In genomic region chr8:127184025-127184424, GRCm38 (mm10) we compare ENCODE assay signal across 10 mouse cellular contexts.
DNase-seq lines count a peak whose midpoint lies in the region; ATAC-seq and TF ChIP-seq lines count a peak whose summit lies in the region.
"Had no signal": no experiment of that assay in that cellular context is flagged by ENCODE, and none has a peak within 500 bp of the region (broad histone marks: within the 10 kb centered on the region; RNA-seq: fewer than 3 reads in every experiment).

No protein-coding gene starts in this region.

- no peak overlapping the region for H3K4me2 ChIP-seq in midbrain, embryonic 15.5 days
- H3K4me2 ChIP-seq in midbrain, embryonic 14.5 days (ENCODE audit: low read length) = no peak overlapping the region
- H3K4me2 ChIP-seq in intestine, embryonic 16.5 days (ENCODE audit: low read depth, low read length) = no peak overlapping the region
- no peak overlapping the region for H3K4me2 ChIP-seq in stomach, embryonic 15.5 days

- no peak for DNase-seq in midbrain, embryonic 14.5 days
- peak; percentile 100 for DNase-seq in liver, adult 2 months (ENCODE audit: extremely low read depth, low read depth, low spot score)
- DNase-seq in B cell, adult 2 months = no peak
- no peak for DNase-seq in thymus, postnatal 14 days
- DNase-seq: right cerebral cortex, postnatal 25 days had no signal

- no peak overlapping the region for H3K9ac ChIP-seq in midbrain, embryonic 15.5 days
- H3K9ac ChIP-seq in midbrain, embryonic 14.5 days (replicated peaks; ENCODE audit: low read length) = no peak overlapping the region
- no peak overlapping the region for H3K9ac ChIP-seq in intestine, embryonic 16.5 days (ENCODE audit: low read depth, low read length)
- H3K9ac ChIP-seq in liver, adult 2 months (ENCODE audit: low read depth, low read length) = no peak overlapping the region
- no peak overlapping the region for H3K9ac ChIP-seq in stomach, embryonic 15.5 days

- TF ChIP-seq CTCF in liver, adult 2 months (IDR thresholded peaks at IDR 0.05; ENCODE audit: low read depth, low read length) = no peak

- no peaks in the 10 kb centered on the region for H3K27me3 ChIP-seq in midbrain, embryonic 15.5 days (replicated peaks)
- H3K27me3 ChIP-seq in midbrain, embryonic 14.5 days (ENCODE audit: control insufficient read depth, insufficient read depth, low read length) = no peaks in the 10 kb centered on the region
- no peaks in the 10 kb centered on the region for H3K27me3 ChIP-seq in intestine, embryonic 16.5 days (replicated peaks; ENCODE audit: control insufficient read depth, insufficient read depth, low read length)
- no peaks in the 10 kb centered on the region for H3K27me3 ChIP-seq in liver, adult 2 months (ENCODE audit: control insufficient read depth, insufficient read depth, low read length)
- H3K27me3 ChIP-seq in stomach, embryonic 15.5 days (replicated peaks) = no peaks in the 10 kb centered on the region

- H3K27ac ChIP-seq in midbrain, embryonic 15.5 days = peak overlapping the region; percentile 31; the same call in 1 of the 2 replicates
- H3K27ac ChIP-seq in midbrain, embryonic 14.5 days (replicated peaks; ENCODE audit: low read depth, low read length) = no peak overlapping the region
- H3K27ac ChIP-seq in intestine, embryonic 16.5 days (ENCODE audit: low read length) = no peak overlapping the region
- H3K27ac ChIP-seq in liver, adult 2 months (replicated peaks; ENCODE audit: insufficient read depth, low read depth, low read length) = peak overlapping the region; percentile 60
- H3K27ac ChIP-seq in stomach, embryonic 15.5 days = peak overlapping the region; percentile 31; the same call in 1 of the 2 replicates
- H3K27ac ChIP-seq: macrophage had no signal

- H3K4me1 ChIP-seq in midbrain, embryonic 15.5 days = peaks cover 43% of the 10 kb centered on the region
- peaks cover 29% of the 10 kb centered on the region for H3K4me1 ChIP-seq in midbrain, embryonic 14.5 days (ENCODE audit: control insufficient read depth, insufficient read depth, low read length)
- H3K4me1 ChIP-seq in intestine, embryonic 16.5 days (ENCODE audit: control insufficient read depth, insufficient read depth, low read length) = peaks cover 17% of the 10 kb centered on the region
- H3K4me1 ChIP-seq in liver, adult 2 months (ENCODE audit: control insufficient read depth, insufficient read depth, low read length) = peaks cover 42% of the 10 kb centered on the region
- H3K4me1 ChIP-seq in stomach, embryonic 15.5 days = peaks cover 17% of the 10 kb centered on the region

- no peaks in the 10 kb centered on the region for H3K9me3 ChIP-seq in midbrain, embryonic 15.5 days
- no peaks in the 10 kb centered on the region for H3K9me3 ChIP-seq in midbrain, embryonic 14.5 days (ENCODE audit: control insufficient read depth, low read length)
- H3K9me3 ChIP-seq in intestine, embryonic 16.5 days (ENCODE audit: control insufficient read depth, low read length) = no peaks in the 10 kb centered on the region
- H3K9me3 ChIP-seq in stomach, embryonic 15.5 days = no peaks in the 10 kb centered on the region

- H3K79me2 ChIP-seq in liver, adult 2 months (ENCODE audit: control insufficient read depth, insufficient read depth, low read length) = peaks cover 43% of the 10 kb centered on the region; the same call in 1 of the 2 replicates

- TF ChIP-seq POLR2A in liver, adult 2 months (IDR thresholded peaks at IDR 0.05; ENCODE audit: extremely low read depth, insufficient read depth, low read length) = no peak

- no peak for ATAC-seq in midbrain, embryonic 15.5 days (replicated peaks)
- ATAC-seq in midbrain, embryonic 14.5 days (ENCODE audit: low FRiP score, low TSS enrichment) = no peak
- peak; percentile 78 for ATAC-seq in intestine, embryonic 16.5 days
- ATAC-seq in stomach, embryonic 15.5 days (ENCODE audit: insufficient read depth, low FRiP score, low read depth) = peak; percentile 88
- ATAC-seq in megakaryocyte progenitor cell, adult 5-6 weeks (replicated peaks; ENCODE audit: poor library complexity) = no peak

- no peaks in the 10 kb centered on the region for H3K36me3 ChIP-seq in midbrain, embryonic 15.5 days (replicated peaks)
- H3K36me3 ChIP-seq in midbrain, embryonic 14.5 days (ENCODE audit: control insufficient read depth, insufficient read depth, low read length) = no peaks in the 10 kb centered on the region
- H3K36me3 ChIP-seq in intestine, embryonic 16.5 days (ENCODE audit: control insufficient read depth, insufficient read depth, low read length) = no peaks in the 10 kb centered on the region
- no peaks in the 10 kb centered on the region for H3K36me3 ChIP-seq in liver, adult 2 months (ENCODE audit: control insufficient read depth, insufficient read depth, low read length)
- no peaks in the 10 kb centered on the region for H3K36me3 ChIP-seq in stomach, embryonic 15.5 days

- WGBS in midbrain, embryonic 15.5 days = 37% methylated on average over 4 of the region's 4 CpGs
- 44% methylated on average over 4 of the region's 4 CpGs for WGBS in midbrain, embryonic 14.5 days
- WGBS in intestine, embryonic 16.5 days = 11% methylated on average over 4 of the region's 4 CpGs
- WGBS in liver, adult 2 months = 10% methylated on average over 4 of the region's 4 CpGs
- 15% methylated on average over 4 of the region's 4 CpGs for WGBS in stomach, embryonic 15.5 days

- H3K4me3 ChIP-seq in midbrain, embryonic 15.5 days = no peak overlapping the region
- H3K4me3 ChIP-seq in midbrain, embryonic 14.5 days (replicated peaks; ENCODE audit: low read depth, low read length) = no peak overlapping the region
- no peak overlapping the region for H3K4me3 ChIP-seq in intestine, embryonic 16.5 days (ENCODE audit: low read length)
- no peak overlapping the region for H3K4me3 ChIP-seq in liver, adult 2 months (ENCODE audit: insufficient read depth, low read depth, low read length)
- H3K4me3 ChIP-seq in stomach, embryonic 15.5 days (replicated peaks) = no peak overlapping the region

Comparison
In these comparisons a context has a peak if more than half of its experiments do, and no peak if none do; other contexts are left out.
1. H3K27ac ChIP-seq: peak in midbrain, embryonic 15.5 days (single experiment), liver, adult 2 months (single experiment) and stomach, embryonic 15.5 days (single experiment); none in midbrain, embryonic 14.5 days (single experiment) and intestine, embryonic 16.5 days (single experiment).
2. ATAC-seq: peak in intestine, embryonic 16.5 days (single experiment) and stomach, embryonic 15.5 days (single experiment); none in midbrain, embryonic 15.5 days (single experiment), midbrain, embryonic 14.5 days (single experiment) and megakaryocyte progenitor cell, adult 5-6 weeks (single experiment).